Mouse (Mus musculus) bone marrow macrophage, adult 2 months (primary cell): ENCODE measurements at regions not wholly inside any gene's neighbourhood (a gene's known extent, or its start where the extent isn't known, plus 50 kb on each side); places are given as distances from the start of the nearest gene placed in this dataset.

Source experiments
- H3K27ac ChIP-seq: 2 replicates; pipeline ENCODE4 v1.5.1; 2012; ENCODE audit warnings: low read depth, low read length; ENCODE audit not compliant: insufficient read depth
- H3K4me1 ChIP-seq: 2 replicates; pipeline ENCODE4 v1.6.1; 2012; ENCODE audit warnings: low read length; ENCODE audit not compliant: control insufficient read depth, insufficient read depth
- H3K4me3 ChIP-seq: 2 replicates; pipeline ENCODE4 v1.5.1; 2012; ENCODE audit warnings: mild to moderate bottlenecking, low read length, moderate library complexity; ENCODE audit not compliant: insufficient read depth
- CTCF ChIP-seq: IDR thresholded peaks from 2 replicates; pipeline ENCODE4 v1.5.1; 2012; ENCODE audit warnings: low read depth, mild to moderate bottlenecking, low read length, moderate library complexity
- POLR2A ChIP-seq: IDR thresholded peaks from 2 replicates; pipeline ENCODE4 v1.6.1; 2012; ENCODE audit warnings: mild to moderate bottlenecking, low read depth, low read length, borderline replicate concordance

DNA sequence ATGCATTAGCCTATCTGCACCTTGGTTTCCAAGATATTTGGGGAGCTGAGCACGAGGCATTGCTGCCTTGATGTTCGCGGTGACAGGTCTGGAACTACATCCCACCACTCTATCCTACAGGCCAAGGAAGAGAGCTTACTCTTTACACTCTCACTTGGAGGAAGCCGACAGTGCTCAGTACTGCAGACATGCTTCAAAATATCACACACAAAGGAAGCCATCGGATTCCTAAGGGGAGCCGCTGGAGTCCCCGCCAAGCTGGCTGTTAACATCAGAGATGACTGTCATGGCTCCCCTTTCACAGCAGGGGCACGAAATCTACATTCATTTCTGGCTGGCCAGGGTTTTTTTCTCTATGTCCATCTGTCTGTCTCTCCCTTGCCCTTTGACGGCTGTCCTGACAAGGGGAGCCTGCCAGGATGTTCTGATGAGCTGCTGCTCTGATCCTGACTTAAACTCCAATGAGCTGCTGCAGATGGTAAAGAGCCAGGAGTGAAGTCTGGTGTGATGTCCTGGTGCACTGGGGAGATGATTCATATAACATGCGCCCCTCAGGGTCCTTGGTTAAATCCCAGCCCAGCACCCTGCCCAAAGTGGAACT is 425.6 kb downstream of the Ccdc171 start:
- Histone ChIP-seq H3K27ac (no peak overlapping the region), H3K4me3 (no peak overlapping the region), H3K4me1 (no peaks in the 10 kb centered on the region)
- no peak for TF ChIP-seq CTCF
- TF ChIP-seq POLR2A: no peak

DNA sequence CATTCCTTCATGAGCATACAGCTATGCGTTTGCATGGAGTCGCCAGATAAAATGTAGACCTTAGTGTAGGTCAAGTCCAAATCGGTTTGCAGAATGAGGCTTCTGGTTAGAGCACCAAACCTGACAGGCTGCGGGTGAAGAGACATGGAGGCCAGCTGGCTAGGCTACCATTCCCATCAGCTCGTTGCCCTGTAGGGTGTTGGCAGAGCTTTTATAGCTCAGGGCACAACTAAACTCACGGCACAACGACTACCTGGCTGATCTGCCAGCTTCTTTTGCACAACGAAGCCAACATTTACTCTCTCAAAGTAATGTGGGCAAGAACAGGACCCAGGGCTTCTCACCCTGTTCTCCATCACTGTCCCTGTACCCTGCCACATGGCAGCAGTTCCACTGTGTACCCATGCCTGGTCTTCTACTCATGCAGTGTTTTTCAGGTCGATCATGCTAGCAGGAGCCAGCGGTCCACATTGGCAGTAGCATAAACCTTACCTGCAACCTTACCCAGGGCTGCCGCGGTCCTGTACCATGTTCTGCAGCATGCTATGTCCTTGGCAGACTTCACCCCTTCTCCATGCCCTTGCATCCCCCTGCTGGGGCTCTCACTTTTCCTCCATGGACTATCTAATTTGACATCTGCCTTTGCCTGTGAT is 431.0 kb downstream of the Ccdc171 start:
- Histone ChIP-seq H3K4me3 (no peak overlapping the region), H3K27ac (no peak overlapping the region), H3K4me1 (no peaks in the 10 kb centered on the region)
- no peak for TF ChIP-seq POLR2A
- TF ChIP-seq CTCF: no peak

DNA sequence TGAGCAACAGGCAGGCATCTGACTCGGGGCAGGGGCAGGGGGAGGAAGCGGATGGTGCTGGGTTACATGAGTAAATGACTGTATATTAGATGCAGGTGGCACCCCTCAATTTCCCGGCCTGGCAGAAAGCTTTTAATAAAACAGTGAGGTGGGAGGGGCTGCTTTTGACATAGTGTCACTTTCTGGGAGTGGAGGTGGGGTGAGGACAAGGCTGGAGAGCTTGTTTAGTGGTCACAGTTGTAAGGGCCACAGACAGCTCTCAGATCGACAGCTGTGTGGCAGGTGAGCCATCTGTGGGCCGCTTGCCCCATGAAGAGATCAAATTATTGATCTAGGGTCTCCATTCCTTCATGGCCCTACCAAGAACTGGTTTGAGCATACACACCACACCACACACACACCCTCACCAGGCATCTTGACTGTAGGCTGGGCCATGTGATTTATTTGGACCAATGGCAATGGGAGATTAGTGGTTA is 431.9 kb downstream of the Ccdc171 start:
- TF ChIP-seq POLR2A (no peak), CTCF (no peak)
- H3K4me1 ChIP-seq: no peaks in the 10 kb centered on the region
- no peak overlapping the region for H3K27ac ChIP-seq
- no peak overlapping the region for H3K4me3 ChIP-seq

DNA sequence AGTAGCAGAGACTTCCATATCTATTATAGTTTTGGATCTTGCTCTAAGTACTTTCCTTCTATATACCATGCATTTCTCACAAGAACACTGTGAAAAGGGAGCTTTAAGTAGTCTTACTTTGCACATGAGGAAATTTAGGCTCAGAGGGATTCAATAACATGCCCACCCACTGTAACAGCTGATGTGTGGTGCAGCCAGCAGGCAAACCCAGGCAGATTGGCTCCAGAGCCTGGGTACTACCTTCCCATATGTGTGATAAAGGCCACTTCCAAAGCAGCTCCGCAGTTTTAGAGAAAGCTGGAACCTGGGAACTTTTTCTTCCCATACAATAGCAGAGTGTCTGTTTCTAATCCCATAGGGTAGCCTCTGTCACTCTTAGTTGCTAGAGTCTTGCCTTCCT is 441.6 kb downstream of the Ccdc171 start:
- no peaks in the 10 kb centered on the region for H3K4me1 ChIP-seq
- no peak overlapping the region for H3K27ac ChIP-seq
- TF ChIP-seq POLR2A (no peak), CTCF (no peak)
- no peak overlapping the region for H3K4me3 ChIP-seq

DNA sequence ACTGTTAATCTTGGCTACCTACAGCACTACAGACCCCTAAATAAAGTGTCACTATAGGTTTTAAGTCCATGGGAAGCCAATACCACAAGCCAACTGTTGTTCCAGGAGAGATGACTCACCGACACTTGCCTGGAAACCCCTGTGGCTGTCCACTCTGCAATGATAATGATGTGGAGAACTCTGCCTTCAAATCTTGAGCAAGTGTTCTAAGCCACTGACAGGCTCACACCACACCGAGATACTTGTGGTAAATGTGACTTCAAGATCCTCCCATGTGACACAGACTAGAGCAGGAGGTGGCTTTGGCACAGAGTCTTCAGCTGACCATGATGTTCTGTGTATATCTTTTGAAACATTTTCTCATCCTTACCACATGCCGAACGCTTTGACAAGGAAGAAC is 447.8 kb downstream of the Ccdc171 start:
- no peak for TF ChIP-seq CTCF
- TF ChIP-seq POLR2A: no peak
- Histone ChIP-seq H3K4me1 (no peaks in the 10 kb centered on the region), H3K4me3 (no peak overlapping the region), H3K27ac (no peak overlapping the region)

DNA sequence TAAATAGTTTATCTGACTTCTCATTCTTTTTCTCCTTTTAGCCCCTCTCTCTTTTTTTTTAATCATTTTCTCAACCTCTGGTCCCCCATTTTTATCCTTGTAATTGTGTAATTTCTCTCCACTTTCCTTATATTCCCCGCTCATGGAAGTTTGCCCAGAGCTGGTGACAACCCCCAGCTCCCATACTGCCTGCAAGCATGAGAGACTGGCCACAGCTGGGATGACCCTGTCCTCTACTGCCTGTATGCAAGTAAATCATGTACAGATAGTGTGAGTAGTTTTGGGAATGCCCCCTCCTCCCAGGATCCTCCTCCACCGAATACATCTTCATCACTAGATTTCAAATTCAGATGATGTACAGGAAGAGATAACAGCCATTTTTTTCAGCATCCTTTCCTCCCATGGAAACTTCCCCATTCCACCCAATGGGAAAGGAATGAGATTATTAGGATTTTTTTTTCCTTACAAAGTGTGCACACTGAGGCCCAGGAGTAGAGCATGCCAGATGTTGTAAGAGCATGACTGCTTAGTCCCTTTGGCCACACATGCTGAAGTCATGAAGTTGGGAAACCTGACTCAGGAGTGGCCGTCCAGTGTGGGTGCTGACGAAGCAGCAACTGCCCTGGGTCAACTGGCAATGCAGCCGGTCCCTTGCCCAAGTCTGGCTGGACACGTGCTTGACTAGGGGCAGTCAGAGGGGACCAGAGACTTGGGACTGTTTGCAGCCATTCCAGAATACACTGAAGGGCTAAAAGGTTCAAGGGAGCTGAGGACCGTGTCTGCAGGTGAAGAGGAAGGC is 449.1 kb downstream of the Ccdc171 start:
- TF ChIP-seq CTCF (no peak), POLR2A (no peak)
- H3K4me1 ChIP-seq: no peaks in the 10 kb centered on the region
- H3K4me3 ChIP-seq: no peak overlapping the region
- no peak overlapping the region for H3K27ac ChIP-seq

DNA sequence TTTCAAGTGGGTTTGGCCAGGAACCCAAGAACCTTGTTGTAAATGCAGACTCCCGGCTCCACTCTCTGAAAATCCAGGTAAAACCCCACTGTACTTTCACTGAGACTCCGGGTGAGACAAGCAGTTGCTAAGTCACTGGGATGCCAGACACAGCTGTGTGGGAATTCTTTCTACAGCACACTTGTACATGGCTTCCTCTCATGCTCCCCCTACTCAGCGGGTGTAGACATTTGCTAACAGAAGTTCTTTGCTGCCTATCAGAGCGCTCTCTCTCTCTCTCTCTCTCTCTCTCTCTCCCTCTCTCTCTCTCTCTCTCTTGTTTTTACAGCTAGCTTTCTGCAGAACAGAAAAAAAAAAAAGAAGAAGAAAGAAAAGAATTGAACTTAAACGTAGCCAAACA is 450.2 kb downstream of the Ccdc171 start:
- Histone ChIP-seq H3K4me1 (no peaks in the 10 kb centered on the region), H3K27ac (no peak overlapping the region), H3K4me3 (no peak overlapping the region)
- TF ChIP-seq POLR2A (no peak), CTCF (no peak)

DNA sequence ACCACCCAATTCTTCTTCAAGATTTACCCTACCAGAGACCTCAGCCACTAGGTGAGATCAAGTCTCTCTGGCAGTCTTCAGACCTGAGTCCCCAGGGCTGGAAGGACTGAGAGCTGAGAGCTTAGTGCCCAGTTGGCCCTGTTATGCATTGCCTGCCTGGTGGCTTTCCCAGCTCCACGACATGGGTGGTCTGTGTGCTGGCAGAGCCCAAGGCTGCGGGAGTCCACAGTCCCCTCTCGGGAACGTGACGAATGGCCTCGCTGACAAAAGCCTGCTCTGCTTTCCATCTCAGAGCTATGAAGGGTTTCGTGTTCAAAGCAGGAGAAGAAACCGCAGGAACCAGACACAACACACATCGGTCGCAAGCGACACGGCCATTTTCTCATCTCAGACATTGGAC is 450.7 kb downstream of the Ccdc171 start:
- Histone ChIP-seq H3K4me3 (no peak overlapping the region), H3K27ac (no peak overlapping the region), H3K4me1 (no peaks in the 10 kb centered on the region)
- TF ChIP-seq CTCF: no peak
- TF ChIP-seq POLR2A: no peak

DNA sequence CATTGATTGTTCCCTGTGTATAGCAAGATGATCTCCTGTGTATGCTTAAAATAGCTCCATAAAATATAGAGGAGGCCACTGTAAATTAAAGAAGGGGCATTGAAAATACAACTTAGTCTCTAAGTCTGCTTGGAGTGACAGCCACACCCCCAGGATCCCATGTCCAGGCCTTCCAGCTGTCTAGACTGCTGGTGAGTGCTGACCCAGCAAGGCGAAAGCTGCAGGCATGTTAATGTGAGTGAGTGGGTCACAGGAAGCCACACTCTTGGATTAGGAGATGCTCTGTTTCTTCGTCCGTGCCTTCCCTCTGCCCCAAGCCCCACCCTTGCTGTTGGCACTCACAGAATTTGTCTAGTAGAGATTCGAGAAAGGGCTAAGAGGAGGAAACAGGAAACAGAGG is 453.7 kb downstream of the Ccdc171 start:
- TF ChIP-seq CTCF (no peak), POLR2A (no peak)
- no peak overlapping the region for H3K4me3 ChIP-seq
- no peak overlapping the region for H3K27ac ChIP-seq
- H3K4me1 ChIP-seq: no peaks in the 10 kb centered on the region

DNA sequence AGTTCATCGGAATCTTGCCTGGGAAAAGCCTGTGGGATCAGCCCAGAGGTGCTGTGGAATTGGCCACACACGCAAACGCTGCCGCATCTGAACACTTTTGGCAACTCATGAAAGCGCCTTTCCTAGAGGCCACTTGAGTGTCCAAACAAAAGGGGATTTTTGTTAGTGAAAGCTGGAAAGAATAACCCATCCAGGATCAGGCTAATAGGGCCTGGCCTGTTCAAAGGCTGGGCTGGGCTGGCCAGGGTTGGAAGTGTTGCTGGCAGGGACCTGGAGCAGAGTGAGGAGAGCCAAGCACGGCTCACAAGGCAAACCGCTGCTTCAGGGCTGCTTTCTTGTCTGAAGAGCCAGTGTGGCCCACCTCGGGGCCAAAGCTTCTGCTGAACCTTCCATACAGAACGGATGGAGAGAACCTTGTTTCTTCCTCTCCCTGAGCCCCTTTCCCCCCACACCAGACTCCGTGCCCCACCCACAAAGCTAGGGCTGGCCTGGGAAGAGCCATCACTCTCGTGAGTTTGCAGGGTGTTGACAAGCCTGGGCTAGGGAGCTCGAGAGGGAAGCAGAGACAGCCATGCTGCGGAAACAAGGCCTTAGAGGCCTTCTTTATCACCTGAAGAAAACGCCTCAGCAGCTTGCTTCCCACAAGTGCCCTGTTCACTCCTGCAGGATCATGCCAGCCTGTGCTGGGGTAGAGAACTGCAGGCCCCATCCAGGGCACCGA is 459.5 kb downstream of the Ccdc171 start:
- Histone ChIP-seq H3K4me3 (no peak overlapping the region), H3K4me1 (no peaks in the 10 kb centered on the region), H3K27ac (no peak overlapping the region)
- TF ChIP-seq POLR2A (no peak), CTCF (no peak)
